Mouse (Mus musculus) neural tube, embryonic 13.5 days (tissue): ENCODE results near the gene Cd3eap. TPM values are rescaled to one million over a fixed set of nuclear protein-coding genes. Genes with fewer than 3 reads are reported as not detected.

Experiments
- ATAC-seq: fragments of 200-750 bp; cut with Nextera tagmentation; 2 replicates; pipeline ENCODE4 v1.8.0; 2017; ENCODE audit warnings: low read depth, mild to moderate bottlenecking, moderate TSS enrichment, moderate library complexity
- H3K27ac ChIP-seq: fragments of 300-500 bp; sonication (generic); replicated peaks from 2 replicates; pipeline ENCODE4 v1.5.1; 2015; ENCODE audit warnings: moderate library complexity, mild to moderate bottlenecking, inconsistent platforms
- H3K27me3 ChIP-seq: fragments of 300-500 bp; sonication (generic); 2 replicates; pipeline ENCODE4 v1.6.1; 2015; ENCODE audit warnings: mild to moderate bottlenecking, inconsistent platforms
- H3K36me3 ChIP-seq: fragments of 300-500 bp; sonication (generic); 2 replicates; pipeline ENCODE4 v1.6.1; 2015; ENCODE audit warnings: mild to moderate bottlenecking, inconsistent platforms
- H3K4me1 ChIP-seq: fragments of 300-500 bp; sonication (generic); replicated peaks from 2 replicates; pipeline ENCODE4 v1.6.1; 2015; ENCODE audit warnings: inconsistent platforms
- H3K4me2 ChIP-seq: fragments of 300-500 bp; sonication (generic); 2 replicates; pipeline ENCODE4 v1.6.1; 2015; ENCODE audit warnings: inconsistent platforms, mild to moderate bottlenecking, moderate library complexity
- H3K4me3 ChIP-seq: fragments of 300-500 bp; sonication (generic); 2 replicates; pipeline ENCODE4 v1.5.1; 2015; ENCODE audit warnings: mild to moderate bottlenecking, inconsistent platforms
- H3K9ac ChIP-seq: fragments of 300-500 bp; sonication (generic); 2 replicates; pipeline ENCODE4 v1.6.1; 2015; ENCODE audit warnings: moderate library complexity, mild to moderate bottlenecking, inconsistent platforms
- H3K9me3 ChIP-seq: fragments of 300-500 bp; sonication (generic); 2 replicates; pipeline ENCODE4 v1.6.1; 2016; ENCODE audit warnings: inconsistent platforms
- WGBS: fragments of 180-500 bp; shearing (Covaris S2); methylation state at CpG from one replicate; pipeline ENCODE4 v1.1.7; 2015; 5-methylcytosine and 5-hydroxymethylcytosine counted together
- polyA plus RNA-seq: library from polyadenylated mRNA; unstranded; fragments of >200 nt; fragmentation: Nextera tagmentation; extraction: Ambion mirVana; gene quantifications from 2 replicates; pipeline ENCODE4 v1.2.1, GENCODE M21; 2015

Gene Cd3eap
- polyA plus RNA-seq, 1 experiment from 2014 or later = 19.8 TPM

DNA sequence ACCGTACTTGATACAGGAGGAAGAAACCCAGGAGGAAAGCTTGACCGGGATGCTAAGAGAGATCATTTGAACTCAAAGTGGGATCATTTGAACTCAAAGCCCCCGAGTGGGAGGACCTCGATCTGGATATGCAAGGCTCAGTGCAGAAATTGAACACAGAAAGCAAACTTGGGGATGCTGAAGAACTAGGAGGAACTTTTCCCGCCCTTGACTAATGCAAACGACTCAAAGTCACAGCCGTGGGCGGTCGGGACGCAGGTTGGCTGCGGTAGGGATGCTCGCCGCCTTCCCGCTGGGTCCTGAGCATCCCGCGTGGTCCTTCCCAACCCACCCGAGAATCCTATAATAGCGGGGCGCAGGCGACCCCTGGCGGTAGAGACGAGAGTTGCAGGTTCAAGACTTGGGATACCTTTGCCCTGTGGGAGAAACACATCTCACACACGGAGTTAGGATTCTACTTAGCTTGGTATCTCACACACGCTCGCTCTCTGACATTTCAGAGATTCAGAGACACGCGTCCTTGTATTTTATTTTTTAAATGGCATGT, 16.7 kb downstream of the Cd3eap start:
- under 1% methylated on average over 27 of the region's 27 CpGs for WGBS
- Histone ChIP-seq H3K9me3 (no peaks in the 10 kb centered on the region), H3K27me3 (peaks cover 22% of the 10 kb centered on the region), H3K36me3 (no peaks in the 10 kb centered on the region), H3K9ac (peak overlapping the region; percentile 66), H3K4me2 (peak overlapping the region; percentile 85), H3K4me3 (peak overlapping the region; percentile 45), H3K27ac (no peak overlapping the region), H3K4me1 (peaks cover 37% of the 10 kb centered on the region)
- peak; percentile 11; the same call in 1 of the 2 replicates for ATAC-seq

DNA sequence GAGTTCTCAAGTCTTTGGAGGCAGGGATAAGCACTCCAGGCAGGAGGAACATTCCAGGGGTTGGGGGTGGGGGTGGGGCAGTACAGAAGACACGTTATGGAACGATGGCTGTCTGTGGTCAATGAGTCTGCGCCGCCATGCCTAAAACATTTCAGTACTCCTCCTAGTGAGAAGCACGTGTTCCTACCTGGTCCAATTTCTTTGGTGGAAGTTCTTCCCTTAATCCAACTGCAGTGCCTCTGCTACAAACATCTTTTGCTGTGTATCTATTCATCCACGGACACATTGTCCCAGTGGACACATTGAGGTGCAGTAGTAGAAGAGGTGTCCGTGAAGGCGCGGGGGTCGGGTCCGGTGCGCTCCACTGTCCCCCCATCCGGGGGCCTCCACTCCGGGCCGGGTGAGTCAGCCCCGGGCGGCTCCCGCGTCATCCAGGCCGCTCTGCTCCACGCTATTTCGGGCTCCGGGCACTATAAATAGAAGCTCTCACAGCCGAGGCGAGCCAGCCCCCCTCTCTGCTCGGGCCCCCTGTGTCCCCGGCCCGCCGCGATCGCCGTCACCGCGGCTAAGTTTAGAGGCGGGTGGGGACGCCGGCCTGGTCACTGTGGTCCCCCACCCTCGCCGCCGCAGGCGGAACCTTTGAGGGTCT, 17.4 kb downstream of the Cd3eap start:
- Histone ChIP-seq H3K4me3 (peak overlapping the region; percentile 45), H3K4me1 (peaks cover 37% of the 10 kb centered on the region), H3K27ac (no peak overlapping the region), H3K4me2 (peak overlapping the region; percentile 85), H3K9ac (peak overlapping the region; percentile 66), H3K27me3 (peaks cover 22% of the 10 kb centered on the region), H3K36me3 (no peaks in the 10 kb centered on the region), H3K9me3 (no peaks in the 10 kb centered on the region)
- no peak for ATAC-seq
- 1% methylated on average over 41 of the region's 41 CpGs for WGBS

DNA sequence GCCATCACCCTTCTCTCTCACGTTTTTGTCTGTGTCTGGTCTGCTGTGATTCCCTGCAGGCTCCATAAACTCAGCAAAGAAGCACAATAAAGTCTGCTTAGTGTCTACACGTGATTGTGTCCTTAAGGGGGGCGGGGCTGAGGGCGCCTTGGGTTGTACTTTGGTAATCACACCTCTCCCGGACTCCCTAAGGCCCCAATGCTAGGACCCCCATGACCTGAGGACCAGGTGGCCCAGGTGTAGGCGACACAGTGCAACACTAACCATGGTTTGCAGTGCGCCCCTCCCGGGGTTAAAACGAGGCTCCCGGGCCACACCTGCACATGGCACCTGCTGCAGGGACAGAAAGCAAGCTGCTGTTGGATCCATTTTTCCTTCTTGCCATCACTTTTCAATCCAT, 18.0 kb downstream of the Cd3eap start:
- peak overlapping the region; percentile 45; the same call in 1 of the 2 replicates for H3K4me3 ChIP-seq
- H3K4me2 ChIP-seq = peak overlapping the region; percentile 85
- no peaks in the 10 kb centered on the region for H3K36me3 ChIP-seq
- H3K4me1 ChIP-seq = peaks cover 35% of the 10 kb centered on the region
- H3K9me3 ChIP-seq = no peaks in the 10 kb centered on the region
- H3K27me3 ChIP-seq = peaks cover 22% of the 10 kb centered on the region
- ATAC-seq = no peak
- H3K27ac ChIP-seq = no peak overlapping the region
- no peak overlapping the region for H3K9ac ChIP-seq
- WGBS = 17% methylated on average over 10 of the region's 10 CpGs

DNA sequence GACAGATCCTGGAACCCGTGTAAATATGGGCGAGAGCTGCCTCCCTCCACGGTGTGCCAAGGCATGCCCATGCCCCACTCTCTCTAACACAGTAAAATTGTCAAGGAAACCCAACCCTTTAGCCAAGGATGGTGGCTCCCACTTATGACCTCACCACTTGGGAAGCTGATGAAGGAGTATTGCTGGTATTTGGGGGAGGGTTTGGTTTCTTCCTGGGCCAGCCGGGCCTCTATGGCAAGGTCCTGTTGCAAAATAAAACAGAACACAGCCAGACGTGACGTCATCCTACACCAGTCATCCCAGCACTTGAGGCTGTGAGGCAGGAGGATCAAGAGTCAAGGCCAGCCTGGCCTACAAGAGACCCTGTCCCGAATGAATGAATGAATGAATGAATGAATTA, 20.7 kb downstream of the Cd3eap start:
- no peak for ATAC-seq
- WGBS = 73% methylated on average over 7 of the region's 7 CpGs

DNA sequence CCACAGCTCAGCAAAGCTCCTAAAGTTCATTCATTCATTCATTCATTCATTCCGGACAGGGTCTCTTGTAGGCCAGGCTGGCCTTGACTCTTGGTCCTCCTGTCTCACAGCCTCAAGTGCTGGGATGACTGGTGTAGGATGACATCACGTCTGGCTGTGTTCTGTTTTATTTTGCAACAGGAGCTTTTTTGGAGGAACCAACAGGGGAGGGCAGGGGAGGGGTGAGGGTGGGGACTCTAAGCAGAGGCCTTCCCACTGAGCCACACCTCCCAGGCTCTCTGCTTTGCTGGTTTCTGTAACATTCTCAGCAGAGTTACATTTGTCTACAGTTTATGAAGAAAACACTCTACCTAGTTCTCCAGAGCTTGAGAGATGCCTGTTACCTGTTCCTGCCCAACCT, 21.2 kb downstream of the Cd3eap start:
- Histone ChIP-seq H3K27me3 (peaks cover 22% of the 10 kb centered on the region), H3K4me2 (no peak overlapping the region), H3K27ac (no peak overlapping the region), H3K4me1 (peaks cover 28% of the 10 kb centered on the region), H3K9ac (no peak overlapping the region), H3K9me3 (no peaks in the 10 kb centered on the region), H3K36me3 (no peaks in the 10 kb centered on the region), H3K4me3 (no peak overlapping the region)
- no peak for ATAC-seq
- 52% methylated on average over 2 of the region's 2 CpGs for WGBS

More for the DNA sequence above, 20.7 kb downstream of the Cd3eap start:
- no peak overlapping the region for H3K4me2 ChIP-seq
- no peak overlapping the region for H3K4me3 ChIP-seq
- H3K4me1 ChIP-seq = peaks cover 24% of the 10 kb centered on the region
- H3K36me3 ChIP-seq = no peaks in the 10 kb centered on the region
- H3K27me3 ChIP-seq = peaks cover 22% of the 10 kb centered on the region
- H3K9ac ChIP-seq = 0 out of 2 replicates have a peak overlapping the region, but pooled peaks have one; percentile 12
- no peaks in the 10 kb centered on the region for H3K9me3 ChIP-seq
- no peak overlapping the region for H3K27ac ChIP-seq

DNA sequence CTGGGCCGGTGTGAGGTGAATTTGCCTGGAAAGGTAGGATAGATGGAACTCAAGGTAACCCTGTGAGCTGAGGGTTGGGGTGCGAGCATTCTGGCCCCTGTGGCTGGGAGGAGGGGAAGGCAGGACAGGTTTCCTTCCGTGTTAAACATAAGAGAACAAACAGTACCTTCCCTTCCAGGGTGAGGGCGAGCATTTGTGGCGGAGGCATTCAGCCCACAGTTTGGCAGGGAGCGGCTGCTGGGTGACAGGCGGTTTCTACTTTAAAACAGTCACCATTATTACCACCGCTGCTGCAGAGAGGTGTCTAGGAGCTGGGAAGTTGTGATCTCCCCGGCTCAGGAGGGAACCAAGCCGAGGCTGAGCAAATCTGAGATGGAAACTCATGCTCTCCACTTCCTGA, 22.2 kb downstream of the Cd3eap start:
- Histone ChIP-seq H3K4me3 (no peak overlapping the region), H3K4me1 (peaks cover 20% of the 10 kb centered on the region), H3K4me2 (no peak overlapping the region), H3K27ac (no peak overlapping the region), H3K36me3 (no peaks in the 10 kb centered on the region), H3K27me3 (peaks cover 19% of the 10 kb centered on the region), H3K9ac (no peak overlapping the region), H3K9me3 (no peaks in the 10 kb centered on the region)
- no peak for ATAC-seq
- WGBS = 64% methylated on average over 10 of the region's 10 CpGs

DNA sequence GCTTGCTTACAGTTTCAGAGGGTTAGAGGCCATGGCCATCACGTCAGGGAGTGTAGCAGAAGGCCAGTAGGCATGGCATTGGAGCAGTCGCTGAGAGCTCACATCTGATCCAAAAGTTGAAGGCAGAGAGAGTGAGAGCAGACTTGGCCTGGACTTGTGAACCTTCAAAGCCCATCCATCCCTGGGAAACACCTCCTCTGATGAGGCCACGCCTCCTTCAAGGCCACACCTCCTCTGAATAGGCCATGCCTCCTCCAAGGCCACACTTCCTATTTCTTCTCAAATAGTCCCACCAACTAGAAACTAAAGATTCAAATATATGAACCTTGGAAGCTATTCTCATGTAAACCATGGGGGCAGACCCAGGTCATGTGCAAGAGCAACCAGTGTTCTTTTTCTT, 23.7 kb downstream of the Cd3eap start:
- no peak overlapping the region for H3K4me2 ChIP-seq
- H3K4me3 ChIP-seq = no peak overlapping the region
- ATAC-seq = no peak
- H3K9me3 ChIP-seq = no peaks in the 10 kb centered on the region
- H3K27me3 ChIP-seq = peaks cover 4% of the 10 kb centered on the region; the same call in 1 of the 2 replicates
- 39% methylated on average over 3 of the region's 3 CpGs for WGBS
- H3K9ac ChIP-seq = no peak overlapping the region
- peaks cover 9% of the 10 kb centered on the region for H3K4me1 ChIP-seq
- H3K27ac ChIP-seq = no peak overlapping the region
- no peaks in the 10 kb centered on the region for H3K36me3 ChIP-seq

DNA sequence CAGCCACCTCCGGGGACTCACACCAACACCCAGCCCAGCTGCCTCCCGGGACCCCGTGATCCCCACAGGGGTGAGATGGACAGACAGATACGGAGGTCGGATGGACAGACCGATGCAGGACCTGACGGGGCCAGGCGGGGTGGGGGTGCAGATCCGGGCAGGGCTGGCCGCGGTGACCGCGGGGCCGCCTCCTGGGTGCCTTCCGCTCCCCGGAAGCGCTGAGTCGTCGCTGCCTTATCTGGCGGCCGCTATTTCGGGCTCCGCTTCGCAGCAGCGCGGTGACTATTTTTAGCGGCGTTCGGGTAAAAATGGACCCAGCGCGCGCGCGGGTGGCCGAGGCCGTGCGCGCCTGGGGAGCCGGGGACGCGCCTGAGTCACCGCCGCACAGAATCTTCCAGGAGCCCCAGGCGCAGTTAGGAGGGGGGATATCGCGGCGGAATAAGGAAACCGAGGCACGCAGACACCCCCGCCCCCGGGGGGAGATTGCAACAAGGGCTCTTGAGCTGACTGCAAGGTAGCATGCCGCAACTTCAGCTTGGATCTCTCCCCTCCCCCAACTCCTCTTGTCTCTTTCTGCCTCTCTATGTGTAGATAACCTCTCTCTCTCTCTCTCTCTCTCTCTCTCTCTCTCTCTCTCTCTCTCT, 26.5 kb downstream of the Cd3eap start:
- Histone ChIP-seq H3K4me1 (peaks cover 11% of the 10 kb centered on the region), H3K27me3 (no peaks in the 10 kb centered on the region), H3K36me3 (no peaks in the 10 kb centered on the region), H3K27ac (peak overlapping the region; percentile 75), H3K9me3 (no peaks in the 10 kb centered on the region), H3K9ac (peak overlapping the region; percentile 82), H3K4me2 (peak overlapping the region; percentile 75), H3K4me3 (peak overlapping the region; percentile 51)
- peak; percentile 45 for ATAC-seq
- WGBS = under 1% methylated on average over 50 of the region's 52 CpGs

DNA sequence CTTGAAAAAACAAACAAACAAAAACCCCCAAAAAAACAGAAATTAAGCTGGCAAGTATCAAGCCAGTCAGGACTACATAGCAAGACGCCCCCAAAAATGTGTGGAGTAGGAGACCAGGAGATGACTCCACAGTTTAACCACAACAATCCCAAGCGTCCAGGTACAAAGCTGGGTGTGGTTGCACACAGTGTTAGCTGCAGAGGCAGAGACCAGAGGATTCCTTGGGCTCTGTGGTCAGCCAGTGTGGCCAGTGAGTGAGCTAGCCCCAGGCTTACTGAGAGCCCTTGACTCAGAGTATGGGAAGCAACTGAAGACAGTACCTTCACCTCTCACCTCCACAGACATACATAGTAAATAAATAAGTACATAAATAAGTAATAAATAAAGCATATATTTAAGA, 27.4 kb downstream of the Cd3eap start:
- WGBS = 70% methylated on average over 2 of the region's 2 CpGs
- no peak overlapping the region for H3K27ac ChIP-seq
- no peak for ATAC-seq
- peaks cover 20% of the 10 kb centered on the region for H3K4me1 ChIP-seq
- H3K4me3 ChIP-seq = peak overlapping the region; percentile 51; the same call in 1 of the 2 replicates
- no peak overlapping the region for H3K9ac ChIP-seq
- no peaks in the 10 kb centered on the region for H3K36me3 ChIP-seq
- H3K9me3 ChIP-seq = no peaks in the 10 kb centered on the region
- no peaks in the 10 kb centered on the region for H3K27me3 ChIP-seq
- no peak overlapping the region for H3K4me2 ChIP-seq

DNA sequence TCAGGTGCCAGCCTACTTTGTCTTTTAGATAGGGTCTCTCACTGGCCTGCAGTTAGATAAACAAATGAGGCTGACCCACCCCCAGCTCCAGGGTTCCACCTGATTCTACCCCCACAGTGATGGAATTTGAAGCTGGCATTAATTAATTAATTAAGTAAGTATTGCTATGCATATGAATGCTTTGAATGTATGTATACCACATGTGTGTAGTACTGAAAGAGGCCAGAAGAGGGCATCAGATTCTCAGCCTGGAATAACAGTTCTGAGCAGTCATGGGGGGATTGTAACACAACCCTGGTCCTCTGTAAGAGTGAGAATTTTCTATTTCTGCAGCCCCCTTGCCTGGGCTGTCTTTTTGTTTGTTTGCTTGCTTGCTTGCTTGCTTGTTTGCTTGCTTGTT, 30.9 kb downstream of the Cd3eap start:
- H3K36me3 ChIP-seq = no peaks in the 10 kb centered on the region
- no peak overlapping the region for H3K27ac ChIP-seq
- H3K4me3 ChIP-seq = no peak overlapping the region
- no peaks in the 10 kb centered on the region for H3K27me3 ChIP-seq
- no peak overlapping the region for H3K4me2 ChIP-seq
- H3K9ac ChIP-seq = no peak overlapping the region
- no peak for ATAC-seq
- peaks cover 22% of the 10 kb centered on the region for H3K4me1 ChIP-seq
- no peaks in the 10 kb centered on the region for H3K9me3 ChIP-seq

DNA sequence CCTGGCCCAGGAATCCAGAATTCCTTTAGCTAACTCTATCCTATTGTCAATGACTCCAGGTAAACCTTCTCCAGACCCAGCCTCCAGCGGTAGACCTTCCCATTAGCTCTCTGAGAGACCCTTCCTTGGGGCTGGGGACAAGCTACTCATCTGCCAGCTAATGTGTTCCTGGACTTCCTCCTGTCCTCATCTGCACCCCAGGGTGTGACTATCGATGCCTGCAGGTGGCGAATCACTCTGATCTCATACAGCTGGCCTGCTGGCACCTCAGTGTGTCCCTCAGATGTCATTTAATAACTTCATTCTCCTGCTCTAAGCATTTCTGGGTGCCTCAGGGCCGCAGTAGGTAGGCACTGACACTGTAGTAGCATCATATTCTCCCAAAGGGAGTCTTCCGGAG, 31.5 kb downstream of the Cd3eap start:
- Histone ChIP-seq H3K9ac (peak overlapping the region; percentile 60; the same call in 1 of the 2 replicates), H3K4me1 (peaks cover 20% of the 10 kb centered on the region), H3K4me2 (peak overlapping the region; percentile 72), H3K27ac (no peak overlapping the region), H3K9me3 (no peaks in the 10 kb centered on the region), H3K27me3 (no peaks in the 10 kb centered on the region), H3K36me3 (no peaks in the 10 kb centered on the region), H3K4me3 (no peak overlapping the region)
- WGBS = 84% methylated on average over 5 of the region's 5 CpGs
- ATAC-seq = no peak

DNA sequence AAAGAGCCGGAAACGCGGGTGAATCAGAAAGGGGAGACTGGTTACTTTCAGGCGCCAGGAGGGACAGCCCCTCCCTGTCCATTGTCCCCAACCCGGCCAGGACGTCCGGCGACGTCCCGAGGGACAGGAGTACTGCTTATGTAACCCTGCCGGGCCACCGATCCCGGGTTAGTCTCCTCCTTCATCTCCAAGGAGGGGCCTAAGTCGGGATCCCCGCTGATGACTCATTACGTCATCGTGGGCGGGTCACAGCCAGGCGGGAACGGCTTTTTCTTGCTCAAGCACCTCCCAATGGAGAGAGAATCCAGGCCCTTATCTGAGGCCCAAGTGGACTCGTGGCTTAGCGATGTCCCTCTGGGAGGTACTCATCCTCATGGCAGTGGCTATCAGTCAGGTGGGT, 32.2 kb downstream of the Cd3eap start:
- peak overlapping the region; percentile 60 for H3K9ac ChIP-seq
- ATAC-seq = peak; percentile 56
- peak overlapping the region; percentile 39 for H3K4me3 ChIP-seq
- peak overlapping the region; percentile 72 for H3K4me2 ChIP-seq
- peaks cover 20% of the 10 kb centered on the region for H3K4me1 ChIP-seq
- 0 out of 2 replicates have a peak, but pooled peaks cover 5% of the 10 kb centered on the region for H3K27me3 ChIP-seq
- under 1% methylated on average over 22 of the region's 22 CpGs for WGBS
- H3K36me3 ChIP-seq = no peaks in the 10 kb centered on the region
- H3K27ac ChIP-seq = peak overlapping the region; percentile 64
- no peaks in the 10 kb centered on the region for H3K9me3 ChIP-seq
